Mouse (Mus musculus) kidney, adult 18-20 months (tissue): Measurements from ENCODE around the gene Arhgef15.

Experiments used
- DNase-seq: peaks from one replicate; pipeline ENCODE4 v3.0.0; 2021

Gene Arhgef15

DNA sequence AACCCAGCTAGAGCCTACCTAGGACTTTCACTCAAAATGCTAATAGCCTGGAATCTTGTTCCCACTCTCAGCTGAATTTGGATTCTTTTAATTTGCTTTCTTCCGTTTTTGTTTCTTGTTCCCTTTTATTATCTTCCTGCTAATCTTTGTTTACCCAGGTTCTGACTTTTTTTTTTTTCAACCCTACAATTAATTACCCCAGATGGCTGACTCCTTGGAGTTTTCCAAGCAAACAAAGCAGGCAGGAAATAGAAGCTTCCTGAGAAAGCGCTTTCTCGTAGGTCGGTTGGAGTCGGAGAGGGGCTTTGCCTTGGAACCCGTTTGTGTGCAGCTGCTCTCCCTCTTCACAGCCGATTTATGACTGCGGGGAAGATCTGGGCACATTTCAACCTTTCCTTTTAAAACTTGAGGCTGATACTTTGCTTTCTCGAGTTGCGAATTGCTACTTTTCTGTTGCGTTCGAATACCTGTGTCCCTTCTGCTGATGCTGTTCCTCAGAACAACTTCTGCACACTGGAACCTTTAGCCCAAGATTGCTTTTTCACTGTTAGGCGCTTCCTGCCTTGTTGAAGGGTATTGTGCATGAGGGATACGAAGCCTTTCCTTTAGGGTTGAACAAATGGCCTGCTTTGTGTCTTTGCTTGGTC is 45.6 kb downstream of the Arhgef15 start:
- DNase-seq = no peak

DNA sequence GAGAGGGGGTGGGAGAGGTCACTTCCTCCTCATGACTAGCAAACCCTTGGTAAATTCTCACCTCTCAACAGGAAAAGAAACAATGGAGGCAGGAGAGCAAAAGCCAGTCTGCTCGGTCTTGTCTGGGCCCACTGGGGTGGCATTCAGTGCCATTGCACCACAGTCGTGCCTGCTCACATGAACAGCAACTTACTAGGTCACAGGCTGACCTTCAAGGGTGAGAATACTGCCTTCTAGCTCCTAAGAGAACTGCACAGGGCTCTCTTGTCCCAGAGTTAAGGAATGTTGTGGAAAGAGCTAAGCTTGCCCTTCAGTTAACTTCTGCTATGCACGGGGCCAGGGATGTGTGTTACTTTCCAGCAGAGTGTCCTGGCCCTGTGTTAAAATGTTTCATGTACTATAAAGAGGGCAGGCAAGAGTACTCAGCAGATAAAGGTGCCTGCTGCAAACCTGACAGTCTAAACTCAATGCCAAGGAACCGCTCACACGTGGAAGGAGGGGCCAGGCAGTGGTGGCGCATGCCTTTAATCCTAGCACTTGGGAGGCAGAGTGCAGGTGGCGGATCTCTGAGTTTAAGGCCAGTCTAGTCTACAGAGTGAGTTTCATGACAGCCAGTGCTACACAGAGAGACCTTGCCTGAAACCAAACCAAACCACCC is 48.3 kb downstream of the Arhgef15 start:
- no peak for DNase-seq

DNA sequence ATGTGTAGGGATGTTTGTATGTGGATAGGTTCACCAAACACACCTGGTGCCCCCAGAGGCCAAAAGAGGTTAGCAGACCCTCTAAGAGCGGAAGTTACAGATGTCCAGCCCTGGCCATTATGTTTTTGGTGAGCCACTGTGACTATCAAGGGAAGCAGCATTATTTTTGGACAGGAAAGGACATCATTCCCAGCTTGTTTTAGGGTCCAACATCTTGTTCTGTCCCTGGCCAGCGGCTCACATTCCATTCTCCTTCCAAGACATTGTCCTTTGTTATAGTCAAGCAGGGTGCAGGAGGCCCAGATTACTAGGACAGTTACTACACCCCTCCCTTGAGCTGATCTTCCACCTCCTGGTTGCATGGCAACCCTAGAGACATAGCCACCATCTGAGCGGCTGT is 50.0 kb downstream of the Arhgef15 start:
- DNase-seq = no peak

DNA sequence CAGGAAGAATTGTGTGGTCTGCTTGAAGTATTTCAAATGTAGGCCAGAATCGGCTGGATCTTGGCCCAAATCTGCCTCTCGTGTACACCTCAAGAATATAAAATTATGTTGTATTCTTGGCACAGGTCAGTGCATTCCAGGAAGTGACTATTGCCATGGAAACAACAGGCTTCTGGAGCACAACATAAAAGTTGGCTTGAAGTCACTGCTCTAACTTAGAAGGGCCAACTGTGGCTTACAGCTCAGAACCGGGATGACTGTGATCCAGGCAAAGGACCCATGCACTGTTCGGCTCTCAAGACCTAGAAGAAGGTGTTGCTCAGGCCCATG is 50.9 kb downstream of the Arhgef15 start:
- DNase-seq = no peak

DNA sequence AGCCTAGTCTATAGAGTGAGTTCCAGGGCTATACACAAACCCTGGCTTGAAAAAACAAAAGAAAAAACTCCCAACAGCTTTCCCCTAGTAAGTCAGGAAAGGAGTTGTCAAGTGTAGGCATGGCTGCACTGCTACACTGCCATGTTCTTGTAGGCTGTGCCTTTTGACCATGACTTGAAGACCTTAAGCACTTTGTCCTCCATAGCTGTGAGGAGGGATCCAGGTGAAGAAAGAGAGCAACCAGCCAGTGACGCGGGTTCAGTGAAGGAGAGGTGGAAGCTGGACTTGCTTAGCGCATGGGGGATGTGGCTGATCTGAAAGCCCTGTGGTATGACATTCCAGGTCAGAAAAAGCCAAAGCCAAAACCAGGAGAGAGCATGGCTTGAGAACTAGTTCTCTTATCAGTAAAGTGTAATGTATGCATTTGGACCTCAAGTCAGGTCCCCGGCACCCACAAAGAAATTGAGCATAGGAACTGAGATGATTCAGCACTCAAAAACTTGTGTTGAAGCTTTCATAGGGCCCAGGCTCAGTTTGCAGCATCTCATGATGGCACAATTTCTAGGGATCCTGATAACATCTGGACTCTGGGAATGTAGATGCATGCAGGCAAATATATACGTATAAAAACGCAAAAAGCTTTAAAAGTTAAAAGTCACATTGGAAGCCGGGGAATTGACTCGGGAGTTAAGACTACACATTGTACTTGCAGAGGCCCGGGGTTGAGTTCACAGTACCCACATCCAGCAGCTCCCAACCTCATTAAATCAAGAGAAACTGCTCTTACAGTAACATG is 51.4 kb downstream of the Arhgef15 start:
- no peak for DNase-seq

DNA sequence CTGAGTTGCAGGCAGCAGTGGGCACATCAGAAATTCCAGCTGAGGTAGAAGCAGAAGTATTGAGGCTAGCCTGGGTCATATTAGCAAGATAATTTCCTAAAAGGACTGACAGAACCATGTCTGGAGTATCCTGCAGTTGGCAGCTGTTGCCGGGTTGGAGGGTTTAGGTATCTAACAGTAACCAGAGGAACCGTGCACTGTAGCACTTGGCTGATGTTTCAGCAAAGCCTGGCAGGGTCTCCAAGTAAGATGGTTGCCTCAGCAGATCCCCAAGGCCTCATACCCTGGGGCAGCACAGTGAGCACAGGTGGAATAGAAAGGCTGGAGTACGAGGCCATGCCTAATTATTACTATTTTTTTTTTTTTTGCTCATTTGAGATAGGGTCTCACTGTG is 52.1 kb downstream of the Arhgef15 start:
- no peak for DNase-seq

DNA sequence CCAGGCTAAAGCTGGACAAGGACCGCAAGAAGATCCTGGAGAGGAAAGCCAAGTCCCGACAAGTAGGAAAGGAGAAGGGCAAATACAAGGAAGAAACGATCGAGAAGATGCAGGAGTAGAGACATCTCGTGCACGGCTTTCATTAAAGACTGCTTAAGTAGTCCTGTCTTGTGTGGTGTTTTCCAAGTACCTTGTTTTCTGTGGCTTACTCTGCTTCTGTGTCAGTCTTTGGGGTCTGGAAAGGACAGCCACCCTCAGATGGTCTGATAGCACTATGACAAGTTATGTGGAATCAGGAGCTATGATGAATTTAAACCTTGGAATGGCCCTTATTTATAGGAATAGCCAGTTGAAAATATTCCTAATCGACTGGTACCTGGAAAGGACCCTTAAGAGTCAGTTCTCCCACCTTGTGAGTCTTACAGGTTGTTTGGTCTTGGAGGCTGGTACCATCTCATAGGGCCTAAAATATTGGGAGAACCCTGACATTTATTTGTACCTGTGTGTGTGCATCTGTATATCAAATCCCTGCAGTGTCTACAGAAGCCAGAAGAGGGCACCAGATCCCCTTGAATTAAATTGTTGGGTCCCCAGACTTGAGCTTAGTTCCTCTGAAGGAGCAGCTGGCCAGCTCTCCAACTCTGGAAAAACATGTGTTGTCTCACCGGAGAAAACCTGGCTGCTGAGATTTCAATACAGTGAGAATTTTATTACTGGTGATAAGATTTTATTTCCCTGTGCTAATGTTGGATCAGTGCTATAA is 52.7 kb downstream of the Arhgef15 start:
- DNase-seq = peak; percentile 86

DNA sequence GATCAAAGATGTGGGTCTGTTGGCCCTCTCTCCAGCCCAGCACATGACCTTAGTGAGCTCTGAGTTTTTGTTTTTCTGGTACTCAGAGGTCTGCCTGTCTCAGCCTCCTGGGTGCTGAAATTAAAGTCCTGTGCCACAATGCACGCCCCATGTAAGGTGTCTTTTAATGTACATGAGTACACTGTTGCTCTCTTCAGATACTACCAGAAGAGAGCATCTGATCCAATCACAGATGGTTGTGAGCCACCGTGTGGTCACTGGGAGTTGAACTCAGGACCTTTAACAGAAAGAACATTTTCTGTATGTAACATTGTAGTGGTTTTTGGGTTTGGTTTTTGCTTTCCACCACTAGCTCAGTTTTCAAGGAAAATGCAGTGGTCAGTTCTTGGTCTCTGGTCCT is 53.5 kb downstream of the Arhgef15 start:
- no peak for DNase-seq

DNA sequence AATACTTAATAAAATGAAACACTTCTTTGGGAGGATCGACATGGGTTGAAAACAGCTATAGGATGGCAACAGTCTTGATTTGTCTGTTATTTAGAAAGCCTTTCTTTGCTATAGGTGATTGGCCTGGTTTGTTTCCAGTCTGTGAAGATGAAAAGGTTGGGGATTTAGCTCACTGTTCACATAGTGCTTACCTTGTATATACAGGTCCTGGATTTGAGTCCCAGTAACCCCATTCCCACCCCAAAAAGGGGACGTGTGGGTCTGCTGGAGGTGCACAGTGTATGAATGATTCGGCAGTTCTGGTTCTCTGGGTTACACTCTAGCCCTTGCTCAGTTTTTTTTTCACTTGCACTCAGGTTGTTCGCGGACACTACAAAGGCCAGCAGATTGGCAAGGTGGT is 54.5 kb downstream of the Arhgef15 start:
- DNase-seq = no peak

DNA sequence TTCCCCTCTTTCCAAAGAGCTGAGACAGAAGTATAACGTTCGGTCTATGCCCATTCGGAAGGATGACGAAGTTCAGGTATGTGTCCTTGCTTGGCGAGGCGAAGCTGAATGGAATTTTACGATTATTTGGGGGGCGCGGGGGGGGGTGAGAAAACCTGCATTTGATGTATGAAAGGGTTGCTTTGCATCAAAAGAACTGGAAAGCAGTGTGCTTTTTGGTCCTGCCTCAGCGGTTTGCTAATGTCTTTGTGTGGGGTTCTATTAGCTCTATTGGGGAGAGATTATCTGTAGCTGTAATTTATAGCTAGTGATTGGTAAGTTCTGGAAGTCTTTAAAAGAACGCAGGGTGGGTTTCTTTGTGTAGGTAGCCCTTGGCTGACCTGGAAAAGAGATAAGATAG is 54.9 kb downstream of the Arhgef15 start:
- DNase-seq = no peak

DNA sequence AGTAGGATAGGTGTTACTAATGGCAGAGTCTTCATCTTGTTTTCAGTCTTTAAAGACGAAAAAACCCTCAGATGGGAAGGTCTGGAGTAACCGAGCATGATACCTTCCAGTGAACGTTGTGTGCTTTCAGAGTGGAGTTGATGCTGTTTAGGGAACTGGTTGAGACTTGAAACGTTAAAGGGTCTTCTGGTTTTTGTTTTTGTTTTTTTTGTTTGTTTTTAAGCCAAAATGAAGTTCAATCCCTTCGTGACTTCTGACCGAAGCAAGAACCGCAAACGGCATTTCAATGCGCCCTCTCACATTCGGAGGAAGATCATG is 55.3 kb downstream of the Arhgef15 start:
- no peak for DNase-seq

DNA sequence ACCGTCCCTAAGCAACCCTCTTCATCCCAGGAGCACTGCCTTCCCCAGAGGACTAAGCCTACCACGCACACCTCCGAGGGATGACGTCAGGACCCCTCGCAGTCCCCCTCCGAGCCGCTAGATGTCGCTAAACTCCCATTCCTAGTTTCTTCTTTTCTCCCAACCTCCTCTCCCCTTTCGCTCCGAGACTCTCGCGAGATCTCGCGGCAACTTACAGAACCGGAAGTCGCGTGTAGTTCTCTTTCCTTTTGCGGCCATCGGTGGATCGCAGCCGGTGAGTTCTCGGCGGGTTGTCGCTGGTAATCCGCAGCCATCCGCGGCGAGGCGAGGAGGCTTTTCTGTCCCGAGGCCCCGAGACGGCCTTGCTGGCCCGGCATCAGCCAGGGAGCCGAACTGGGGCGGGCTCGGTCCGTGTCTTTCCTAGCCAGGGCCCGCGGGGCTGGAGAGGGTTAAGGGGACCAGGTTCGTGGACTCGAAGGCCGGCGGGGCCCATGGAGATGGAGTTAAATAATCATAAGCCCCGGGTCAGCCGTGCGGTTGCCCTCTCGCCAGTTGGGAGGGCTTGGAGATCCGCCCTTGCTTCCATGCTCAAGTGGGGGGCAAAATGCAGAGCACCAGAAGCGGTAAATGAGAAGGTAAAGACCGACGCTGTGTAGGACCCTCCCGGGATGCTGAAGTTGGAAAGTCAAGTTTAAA is 55.8 kb downstream of the Arhgef15 start, which contains the start of gene Rpl26:
TSS of gene Rpl26 (plus strand) at position 233 of the 696 bp plus-strand sequence.
- DNase-seq = peak; percentile 100

DNA sequence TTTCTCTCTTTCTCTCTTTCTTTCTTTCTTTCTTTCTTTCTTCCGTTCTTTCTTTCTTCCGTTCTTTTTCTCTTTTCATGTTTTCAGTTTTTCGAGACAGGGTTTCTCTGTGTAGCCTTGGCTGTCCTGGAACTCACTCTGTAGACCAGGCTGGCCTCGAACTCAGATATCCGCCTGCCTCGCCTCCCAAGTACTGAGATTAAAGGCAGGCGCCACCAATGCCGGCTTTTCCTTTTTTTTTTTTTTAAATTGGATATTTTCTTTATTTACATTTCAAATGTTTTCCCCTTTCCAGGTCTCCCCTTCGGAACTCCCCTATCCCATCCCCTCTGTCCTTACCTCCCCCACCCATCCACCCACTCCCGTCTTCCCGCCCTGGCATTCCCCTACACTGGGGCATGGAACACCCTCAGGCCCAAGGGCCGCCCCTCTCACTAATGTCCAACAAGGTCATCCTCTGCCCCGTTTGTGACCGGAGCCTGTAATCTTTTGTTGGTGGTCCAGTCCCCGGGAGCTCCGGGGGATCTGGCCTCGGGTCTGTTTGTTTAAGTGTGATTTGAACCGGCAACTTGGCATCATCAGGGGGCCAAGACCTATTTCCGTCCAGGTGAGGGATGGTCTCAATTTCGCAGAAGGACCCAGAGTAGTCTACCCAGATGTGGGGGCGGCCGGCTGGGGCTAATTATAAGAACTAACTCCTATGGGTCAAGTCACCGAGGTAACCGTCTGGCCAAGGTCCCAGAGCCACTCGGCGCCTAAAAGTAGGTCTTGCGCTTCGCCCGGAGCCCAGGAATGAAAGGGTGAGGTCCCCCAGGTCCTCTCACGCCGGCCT is 56.5 kb downstream of the Arhgef15 start:
- DNase-seq = no peak

DNA sequence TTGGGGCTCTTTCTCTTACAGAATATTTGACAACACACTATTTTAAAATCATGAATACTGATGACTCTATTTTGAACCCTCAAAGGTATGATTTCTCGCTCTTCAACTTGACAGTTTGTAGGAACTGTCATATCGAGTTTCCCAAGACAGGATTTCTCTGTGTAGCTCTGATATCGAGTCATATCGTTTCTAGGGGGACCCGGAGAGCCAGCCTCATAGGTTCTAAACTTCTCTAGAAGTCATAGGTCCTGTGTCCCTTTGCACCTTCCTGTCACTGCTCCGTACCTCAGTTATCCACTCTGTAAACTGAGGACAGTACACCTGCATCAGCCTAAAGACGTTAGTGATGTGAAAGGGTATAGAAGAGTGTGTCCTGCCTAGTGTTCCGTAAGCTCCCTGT is 57.5 kb downstream of the Arhgef15 start:
- no peak for DNase-seq

DNA sequence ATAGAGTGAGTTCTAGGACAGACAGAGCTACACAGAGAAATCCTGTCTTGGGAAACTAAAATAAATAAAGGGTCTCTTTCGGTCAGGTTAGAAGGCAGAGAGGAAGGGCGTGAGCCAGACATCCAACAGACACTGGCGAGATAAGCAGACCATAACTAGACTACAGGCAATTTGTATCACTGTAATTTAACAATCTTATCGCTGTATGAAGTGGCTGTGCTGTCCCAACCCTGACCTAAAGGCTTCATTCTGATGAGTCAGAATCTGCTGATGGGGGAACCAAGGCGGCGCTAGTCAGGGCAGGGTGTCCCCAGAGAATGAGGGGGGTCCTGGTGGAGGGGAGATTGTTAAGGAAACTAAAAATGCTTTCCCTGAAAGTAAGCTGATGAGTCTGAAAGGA is 58.5 kb downstream of the Arhgef15 start:
- no peak for DNase-seq

DNA sequence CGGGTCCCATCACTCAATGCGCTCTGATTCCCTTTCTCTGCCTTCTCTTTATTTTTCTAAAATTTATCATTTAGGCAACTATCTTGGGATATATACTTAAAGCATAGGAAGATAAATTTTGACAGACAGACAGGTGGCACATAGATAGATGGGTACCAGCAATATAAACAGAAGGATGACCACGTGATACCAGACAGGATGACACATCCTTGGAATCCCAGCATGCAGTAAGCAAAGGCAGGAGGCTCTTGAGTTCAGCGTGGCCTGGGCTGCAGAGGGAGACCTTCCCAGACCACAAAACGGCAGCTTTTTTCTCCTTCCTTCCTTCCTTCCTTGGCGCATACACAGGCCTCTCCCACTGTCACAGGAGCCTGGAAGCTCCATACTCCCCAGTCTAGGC is 59.4 kb downstream of the Arhgef15 start:
- no peak for DNase-seq

DNA sequence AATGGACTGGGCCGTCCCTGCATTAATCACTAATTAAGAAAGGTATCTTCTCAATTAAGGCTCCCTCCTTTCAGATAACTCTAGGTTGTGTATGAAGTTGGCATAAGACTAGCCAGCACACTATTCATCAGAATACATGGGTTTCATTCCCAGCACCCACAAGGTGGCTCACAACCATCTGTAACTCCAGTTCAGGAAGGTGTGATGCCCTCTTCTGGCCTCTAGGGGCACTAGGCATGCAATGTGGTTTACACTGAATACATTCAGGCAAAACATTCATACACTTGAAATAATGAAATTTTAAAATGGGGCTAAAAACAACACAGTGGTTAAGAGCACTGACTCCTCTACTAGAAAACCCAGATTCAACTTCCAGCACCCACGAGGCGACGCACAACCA is 60.2 kb downstream of the Arhgef15 start:
- peak; percentile 50 for DNase-seq

DNA sequence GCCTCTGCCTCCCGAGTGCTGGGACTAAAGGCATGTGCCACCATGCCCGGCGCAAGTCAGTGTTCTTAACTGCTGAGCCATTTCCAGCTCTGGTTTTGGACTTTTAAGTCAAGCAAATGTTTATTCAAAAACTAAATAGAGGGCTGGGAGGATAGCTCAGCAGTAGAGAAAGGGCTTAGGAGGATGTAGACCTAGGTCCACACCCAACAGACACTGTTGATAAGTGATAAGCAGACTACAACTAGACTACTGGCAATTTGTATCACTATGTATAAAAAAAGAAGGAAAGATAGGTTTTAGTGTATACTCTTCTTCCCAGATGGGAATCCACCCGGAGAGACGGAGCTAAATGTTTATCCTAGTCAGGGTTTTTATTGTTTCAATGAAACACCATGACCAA is 61.0 kb downstream of the Arhgef15 start:
- DNase-seq = no peak

DNA sequence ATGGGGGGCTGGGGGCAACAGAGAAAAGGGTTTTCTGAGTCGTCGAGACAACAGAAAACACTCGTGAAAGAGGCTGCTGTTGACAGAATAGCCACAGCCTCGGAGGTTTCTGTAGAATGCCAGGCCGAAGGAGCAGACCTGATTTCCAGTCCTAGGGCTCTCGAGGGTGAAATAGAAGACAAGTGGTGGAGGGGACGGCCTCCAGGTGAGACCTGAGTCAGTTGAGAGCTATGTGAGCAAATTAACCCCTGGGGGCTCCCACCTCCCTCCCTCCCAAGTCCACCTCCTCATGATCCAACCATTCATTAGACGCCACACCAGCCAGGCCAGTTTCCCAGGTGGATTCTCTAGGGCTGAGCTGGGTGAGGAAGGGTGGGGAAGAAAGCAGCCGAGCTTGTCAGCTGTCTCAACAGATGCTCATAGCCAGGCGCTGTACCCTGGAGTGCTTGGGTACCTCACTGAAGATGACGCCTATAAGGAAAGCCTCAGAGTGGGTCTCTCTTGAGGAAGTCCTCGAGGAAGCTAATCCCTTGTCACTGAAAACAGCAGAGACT is 63.3 kb downstream of the Arhgef15 start:
- DNase-seq = no peak
